Mouse (Mus musculus) liver, embryonic 14.5 days (tissue): Measurements from ENCODE around the gene Ptx4. TPM values are rescaled to one million over a fixed set of nuclear protein-coding genes. Genes with fewer than 3 reads are reported as not detected.

Experiments used
- ATAC-seq: fragments of 200-750 bp; cut with Nextera tagmentation; 2 replicates; pipeline ENCODE4 v1.8.0; 2017; ENCODE audit warnings: moderate number of reproducible peaks, mild to moderate bottlenecking, moderate library complexity; ENCODE audit not compliant: insufficient read depth
- DNase-seq, 3 experiments: peaks; one replicate each; pipeline ENCODE4 v3.0.0-alpha.2; 2012 to 2013; ENCODE audit warnings: low read depth in 3 of 3, low spot score in 3 of 3
- H3K27ac ChIP-seq: fragments of 300-500 bp; sonication (generic); 2 replicates; pipeline ENCODE4 v1.5.1; 2014; ENCODE audit warnings: moderate library complexity, mild to moderate bottlenecking, control low read depth, inconsistent platforms
- H3K27me3 ChIP-seq: fragments of 300-500 bp; sonication (generic); 2 replicates; pipeline ENCODE4 v1.6.1; 2014; ENCODE audit warnings: mild to moderate bottlenecking, low read length, moderate library complexity; ENCODE audit not compliant: control insufficient read depth, insufficient read depth
- H3K36me3 ChIP-seq: fragments of 300-500 bp; sonication (generic); replicated peaks from 2 replicates; pipeline ENCODE4 v1.6.1; 2014; ENCODE audit warnings: low read depth; ENCODE audit not compliant: control insufficient read depth, insufficient read depth
- H3K4me1 ChIP-seq, 2 experiments: fragments of 200-500 bp in 1 of 2; fragments of 300-500 bp in 1 of 2; sonication (generic) in 1 of 2; replicated peaks; 2 replicates each; pipeline ENCODE4 v1.6.1; 2012 to 2014; ENCODE audit warnings: antibody characterized with exemption in 1 of 2, inconsistent platforms in 1 of 2, low read length in 1 of 2; ENCODE audit not compliant: control insufficient read depth in 2 of 2, insufficient read depth in 2 of 2
- H3K4me2 ChIP-seq: fragments of 300-500 bp; sonication (generic); 2 replicates; pipeline ENCODE4 v1.6.1; 2014; ENCODE audit warnings: low read depth, mild to moderate bottlenecking, control low read depth, moderate library complexity
- H3K4me3 ChIP-seq, 2 experiments: fragments of 200-500 bp in 1 of 2; fragments of 300-500 bp in 1 of 2; sonication (generic) in 1 of 2; 2 replicates each; pipeline ENCODE4 v1.5.1; 2012 to 2014; ENCODE audit warnings: low read depth in 2 of 2, low read length in 2 of 2, mild to moderate bottlenecking in 2 of 2, control low read depth in 1 of 2, inconsistent platforms in 1 of 2, moderate library complexity in 1 of 2; ENCODE audit not compliant: insufficient read depth in 1 of 2
- H3K9ac ChIP-seq: fragments of 300-500 bp; sonication (generic); replicated peaks from 2 replicates; pipeline ENCODE4 v1.6.1; 2014; ENCODE audit warnings: mild to moderate bottlenecking, control low read depth, moderate library complexity
- H3K9me3 ChIP-seq: fragments of 300-500 bp; sonication (generic); 2 replicates; pipeline ENCODE4 v1.6.1; 2016; ENCODE audit warnings: low read length, mixed read lengths; ENCODE audit not compliant: control insufficient read depth
- CTCF ChIP-seq: IDR thresholded peaks from 2 replicates; pipeline ENCODE4 v1.5.1; 2016; ENCODE audit warnings: antibody characterized with exemption, low read depth, control low read depth
- EP300 ChIP-seq: IDR thresholded peaks from 2 replicates; pipeline ENCODE4 v1.6.1; 2016; ENCODE audit warnings: antibody characterized with exemption, low read depth
- WGBS: fragments of 180-500 bp; shearing (Covaris S2); extraction: QIAGEN DNeasy Blood & Tissue Kit; methylation state at CpG from one replicate; pipeline ENCODE4 v1.1.7; 2014; ENCODE audit not compliant: insufficient replicate concordance; 5-methylcytosine and 5-hydroxymethylcytosine counted together
- polyA plus RNA-seq, 2 experiments: library from polyadenylated mRNA; depleted of rRNA in 1 of 2; stranded (reverse) in 1 of 2; unstranded in 1 of 2; fragments of >200 nt; fragmentation: Nextera tagmentation in 1 of 2; extraction: Ambion mirVana in 1 of 2; gene quantifications; 2 replicates each; pipeline versions ENCODE4 v1.2.1 to v1.2.3; 2012 to 2014

Ptx4 gene
- not detected in 2 replicates for polyA plus RNA-seq (2012; rRNA removed)
- not detected in 2 replicates for polyA plus RNA-seq (2014; fragmentation: Nextera tagmentation; extraction: Ambion mirVana)

DNA sequence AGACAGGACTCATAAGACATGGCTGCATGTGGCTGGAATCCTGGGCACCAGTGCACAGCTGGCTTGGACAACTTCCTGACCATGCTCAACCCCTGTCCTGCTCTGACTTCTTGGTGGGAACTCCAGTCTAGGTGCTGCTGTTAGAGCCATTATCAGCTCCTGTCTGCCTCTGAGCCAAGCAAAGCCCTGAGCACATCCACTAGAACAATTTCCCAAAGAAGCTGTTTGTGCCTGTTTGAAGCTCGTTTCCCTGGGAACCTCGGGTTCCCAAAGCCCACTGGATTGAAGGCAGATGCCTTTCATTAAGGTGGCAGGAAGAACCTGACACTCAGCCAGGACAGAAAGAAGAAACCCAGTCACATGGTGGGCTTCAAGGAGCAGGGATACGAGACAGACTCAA is at the start of gene Ptx4:
Ptx4 (plus strand) TSS at position 355 of the 400 bp plus-strand sequence.
- Histone ChIP-seq H3K4me2 (no peak within 1 kb of the TSS), H3K9me3 (no peaks in the 10 kb centered on the region), H3K27ac (no peak within 1 kb of the TSS), H3K36me3 (no peaks in the 10 kb centered on the region), H3K4me3 (no peak within 1 kb of the TSS), H3K27me3 (no peaks in the 10 kb centered on the region; the same call in 1 of the 2 replicates), H3K9ac (no peak within 1 kb of the TSS), H3K4me1 (peaks cover 10 to 15% of the 10 kb centered on the region in 2 experiments)
- ATAC-seq (no peak), DNase-seq (no peak)
- TF ChIP-seq EP300, result no peak
- no peak for TF ChIP-seq CTCF
- WGBS, result 36% methylated on average over 3 of the region's 3 CpGs

DNA sequence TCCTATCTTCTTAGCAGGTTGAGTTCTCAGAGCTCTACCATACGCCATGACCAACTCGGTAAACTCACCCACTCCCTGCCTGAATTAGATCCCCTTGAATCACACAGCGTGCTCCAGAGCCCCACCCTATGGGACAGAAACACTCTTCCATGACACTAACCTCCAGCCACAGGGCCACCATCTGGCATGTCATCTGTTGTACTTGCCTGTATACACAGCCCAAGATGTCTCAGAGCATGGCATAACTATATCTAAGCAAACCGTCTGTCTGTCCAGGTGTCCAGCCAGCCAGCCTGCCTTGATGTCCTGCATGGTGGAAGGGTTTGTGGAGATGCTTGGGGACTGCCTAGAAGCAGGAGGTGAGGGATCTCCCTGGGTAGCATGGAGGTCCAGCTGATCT is 43.7 kb upstream of the Ptx4 start:
- WGBS, result 80% methylated on average over 4 of the region's 4 CpGs
- H3K4me2 ChIP-seq, result no peak overlapping the region
- H3K27ac ChIP-seq, result no peak overlapping the region

DNA sequence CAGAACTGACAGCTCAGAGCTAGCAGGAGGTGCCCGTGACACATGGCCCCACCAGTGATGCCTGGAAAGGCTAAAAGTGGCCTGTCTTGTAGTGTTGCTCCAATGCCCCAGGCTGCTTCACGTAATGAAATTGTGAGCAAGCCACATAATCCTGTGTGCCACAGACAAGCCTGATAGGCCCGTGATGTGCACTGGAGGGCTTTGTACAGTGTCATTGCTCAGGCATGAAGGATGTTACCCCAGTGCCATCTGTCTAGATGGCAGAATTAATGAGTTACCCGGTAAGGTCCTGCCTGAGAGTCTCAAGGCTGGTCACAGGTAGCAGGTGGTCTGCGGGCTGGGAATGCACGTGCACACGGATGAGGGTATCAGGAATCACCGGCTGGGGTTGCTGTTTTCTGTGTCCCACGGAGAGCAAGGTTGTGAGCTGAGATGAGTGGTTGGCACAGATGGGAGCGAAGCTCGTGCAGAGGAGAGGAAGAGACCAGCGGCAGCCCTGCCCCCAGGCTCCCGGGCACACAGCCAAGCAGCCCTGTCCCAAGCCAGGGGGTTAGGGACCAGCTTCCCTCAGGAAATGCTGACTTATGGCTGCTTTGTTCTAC is 42.7 kb upstream of the Ptx4 start:
- TF ChIP-seq CTCF, result no peak
- TF ChIP-seq EP300, result no peak
- ATAC-seq (no peak), DNase-seq (no peak)
- H3K9ac ChIP-seq, result no peak overlapping the region
- peaks cover 0 to 2% of the 10 kb centered on the region in 2 experiments; a peak in 1 of 4 replicates for H3K4me1 ChIP-seq
- WGBS, result 69% methylated on average over 13 of the region's 13 CpGs
- 0 out of 2 replicates have a peak overlapping the region, but pooled peaks have one; percentile 8 for H3K4me2 ChIP-seq
- no peak overlapping the region for H3K27ac ChIP-seq
- no peaks in the 10 kb centered on the region for H3K27me3 ChIP-seq
- no peak overlapping the region for H3K4me3 ChIP-seq
- H3K9me3 ChIP-seq, result no peaks in the 10 kb centered on the region
- H3K36me3 ChIP-seq, result no peaks in the 10 kb centered on the region

More for the DNA sequence above, 43.7 kb upstream of the Ptx4 start:
- Histone ChIP-seq H3K4me1 (peaks cover 0 to 2% of the 10 kb centered on the region in 2 experiments; a peak in 1 of 4 replicates), H3K9ac (no peak overlapping the region), H3K27me3 (no peaks in the 10 kb centered on the region), H3K4me3 (no peak overlapping the region), H3K36me3 (no peaks in the 10 kb centered on the region), H3K9me3 (no peaks in the 10 kb centered on the region)
- no peak for TF ChIP-seq EP300
- TF ChIP-seq CTCF, result no peak
- no peak for ATAC-seq
- no peak for DNase-seq

DNA sequence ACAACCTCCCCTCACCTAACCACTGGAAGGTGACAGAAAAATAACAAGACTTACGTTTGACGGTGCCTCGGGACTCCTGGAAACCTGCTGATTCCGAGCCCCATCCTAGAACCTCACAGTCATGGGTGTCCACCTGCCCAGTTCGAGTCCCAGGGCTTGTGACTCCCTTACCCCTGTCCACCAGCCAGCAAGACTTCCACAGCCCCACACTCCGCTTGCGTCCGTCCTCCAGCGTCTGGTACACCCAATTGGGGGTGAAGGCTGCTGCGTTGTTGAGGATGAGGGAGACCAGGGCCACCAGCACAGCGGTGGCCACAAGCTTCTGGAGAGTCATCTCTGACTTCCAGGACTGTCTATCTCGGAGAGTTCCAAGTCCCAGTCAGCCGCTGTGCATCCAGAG is 40.4 kb upstream of the Ptx4 start:
- Histone ChIP-seq H3K4me2 (no peak overlapping the region), H3K4me1 (peaks cover 0 to 4% of the 10 kb centered on the region in 2 experiments; a peak in 2 of 4 replicates), H3K27me3 (no peaks in the 10 kb centered on the region), H3K36me3 (no peaks in the 10 kb centered on the region), H3K27ac (no peak overlapping the region), H3K9ac (no peak overlapping the region), H3K9me3 (no peaks in the 10 kb centered on the region), H3K4me3 (peak overlapping the region; percentile 4 to 19)
- DNase-seq (no peak), ATAC-seq (no peak)
- no peak for TF ChIP-seq CTCF
- no peak for TF ChIP-seq EP300
- WGBS, result 82% methylated on average over 13 of the region's 13 CpGs

DNA sequence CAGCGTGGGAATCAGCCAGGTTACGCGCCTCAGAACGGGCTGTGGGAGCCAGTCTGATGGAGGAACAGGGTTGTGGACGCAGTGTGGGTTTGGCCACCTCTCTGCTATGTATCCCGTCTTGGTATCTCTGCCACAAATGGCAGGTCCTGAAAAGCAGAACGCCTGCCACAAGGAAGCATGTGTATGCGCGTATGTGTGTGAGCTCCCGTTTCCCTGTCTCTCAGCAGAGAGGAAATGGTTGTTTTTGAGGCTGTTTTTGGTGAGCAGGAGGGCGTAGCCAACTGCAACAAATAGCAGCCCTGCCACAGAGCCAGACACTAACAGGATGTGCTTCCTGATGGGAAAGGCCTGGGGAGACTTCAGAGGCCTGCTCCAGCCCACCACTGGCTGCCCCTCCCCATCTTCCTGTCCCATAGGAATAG is 39.6 kb upstream of the Ptx4 start:
- H3K4me1 ChIP-seq, result peaks cover 4 to 12% of the 10 kb centered on the region in 2 experiments

More for the DNA sequence above, 39.6 kb upstream of the Ptx4 start:
- Histone ChIP-seq H3K27me3 (no peaks in the 10 kb centered on the region), H3K9ac (no peak overlapping the region), H3K4me2 (no peak overlapping the region), H3K4me3 (peak overlapping the region; percentile 12 to 19; a peak in 3 of 4 replicates), H3K36me3 (no peaks in the 10 kb centered on the region), H3K27ac (no peak overlapping the region), H3K9me3 (no peaks in the 10 kb centered on the region)
- TF ChIP-seq EP300 (no peak), CTCF (no peak)
- 46% methylated on average over 11 of the region's 11 CpGs for WGBS
- DNase-seq (no peak), ATAC-seq (no peak)
